Mouse (Mus musculus): Measurements from ENCODE around the gene Pcbp4. TPM values are rescaled to one million over a fixed set of nuclear protein-coding genes. Genes with fewer than 3 reads are reported as not detected.
A peak's percentile ranks its signal among the peaks of the same experiment; 100 is the strongest.

Gene Pcbp4
- polyA plus RNA-seq, 1 experiment = 33.5 TPM

- Histone ChIP-seq H3K27me3 (replicated peaks) (peaks cover 64% of the 10 kb centered on the region), H3K4me1 (peaks cover 51% of the 10 kb centered on the region), H3K36me3 (replicated peaks; ENCODE audit: low read length) (no peaks in the 10 kb centered on the region), H3K9me3 (no peaks in the 10 kb centered on the region), H3K4me3 (replicated peaks) (no peak overlapping the region)
- TF ChIP-seq GATA1 (IDR thresholded peaks at IDR 0.05; ENCODE audit: borderline replicate concordance, low read length) (no peak), FLI1 (IDR thresholded peaks at IDR 0.05; ENCODE audit: low read length) (no peak)
Measured at GRCm38 (mm10) chr9:106452351-106452750, 740 bp upstream of the Pcbp4 start.

DNA sequence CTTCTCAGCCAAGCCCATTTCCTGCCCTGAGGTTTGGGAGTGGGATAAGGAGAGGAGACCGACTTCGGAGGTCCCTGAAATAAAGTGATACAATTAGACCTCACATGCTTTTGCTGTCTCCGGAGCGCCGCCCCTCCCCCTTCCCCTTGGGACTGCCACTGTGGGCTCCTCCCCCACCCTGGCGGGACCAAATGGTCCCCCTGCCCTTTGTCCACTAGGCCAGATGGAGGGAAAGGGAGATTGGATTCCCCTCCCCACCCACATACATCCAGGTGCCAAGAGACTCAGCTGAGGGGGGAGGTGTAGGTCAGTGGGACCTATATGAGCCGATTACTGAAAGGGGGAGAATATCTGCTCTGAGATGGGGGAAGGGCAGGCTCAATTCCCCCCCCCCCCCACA, 270 bp upstream of the Pcbp4 start:
- H3K4me1 ChIP-seq = peaks cover 47% of the 10 kb centered on the region
- no peaks in the 10 kb centered on the region for H3K36me3 ChIP-seq (replicated peaks; ENCODE audit: low read length)
- H3K4me3 ChIP-seq (replicated peaks) = no peak overlapping the region
- no peaks in the 10 kb centered on the region for H3K9me3 ChIP-seq
- TF ChIP-seq FLI1 (IDR thresholded peaks at IDR 0.05; ENCODE audit: low read length) = no peak
- no peak for TF ChIP-seq GATA1 (IDR thresholded peaks at IDR 0.05; ENCODE audit: borderline replicate concordance, low read length)
- peaks cover 69% of the 10 kb centered on the region for H3K27me3 ChIP-seq (replicated peaks)

GRCm38 (mm10) chr9:106454071-106454761, 1.1 kb downstream of the Pcbp4 start:
- Histone ChIP-seq H3K36me3 (replicated peaks; ENCODE audit: low read length) (no peaks in the 10 kb centered on the region), H3K9me3 (no peaks in the 10 kb centered on the region), H3K4me3 (replicated peaks) (peak overlapping the region; percentile 91), H3K4me1 (peaks cover 47% of the 10 kb centered on the region), H3K27me3 (replicated peaks) (peaks cover 81% of the 10 kb centered on the region)
- no peak for TF ChIP-seq GATA1 (IDR thresholded peaks at IDR 0.05; ENCODE audit: borderline replicate concordance, low read length)
- no peak for TF ChIP-seq FLI1 (IDR thresholded peaks at IDR 0.05; ENCODE audit: low read length)

DNA sequence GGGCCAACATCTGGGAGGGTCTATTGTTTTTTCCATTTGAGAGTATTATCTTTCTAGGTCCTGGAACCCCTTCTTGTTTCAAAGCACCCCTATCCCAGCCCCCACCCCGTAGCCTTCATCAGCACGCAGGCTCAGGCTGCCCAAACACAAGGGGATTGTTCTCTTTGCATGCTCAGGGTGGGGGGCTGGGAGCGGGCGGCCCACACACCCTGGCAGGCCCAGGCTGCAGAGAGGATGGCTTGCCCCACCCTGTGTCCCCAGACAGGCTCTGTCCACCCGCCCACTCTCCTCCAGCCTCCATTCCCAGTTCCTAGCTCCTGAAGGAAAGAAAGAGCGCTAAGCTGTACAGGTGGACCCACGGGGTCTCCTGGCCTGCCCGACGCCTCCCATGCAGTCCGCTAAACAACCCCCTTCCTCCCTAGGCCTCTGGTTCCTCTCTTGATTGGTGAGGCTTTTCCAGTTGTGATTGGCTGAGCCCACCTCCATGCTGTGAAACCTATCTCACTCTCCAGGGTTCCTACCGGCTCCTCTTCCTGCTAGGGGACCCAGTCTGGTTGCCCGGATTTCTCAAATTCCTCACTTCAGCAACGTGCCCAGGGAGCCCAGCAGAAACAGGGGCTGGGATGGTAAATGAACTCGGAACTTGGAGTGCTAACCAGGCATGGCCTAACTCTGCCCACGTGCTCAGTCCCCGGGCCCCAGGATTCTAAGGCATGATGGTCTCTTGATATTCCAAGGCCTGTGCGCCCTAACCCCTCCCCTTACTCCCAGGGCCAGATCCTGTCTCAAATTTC, 2.0 kb downstream of the Pcbp4 start:
- H3K4me1 ChIP-seq = peaks cover 56% of the 10 kb centered on the region
- peak overlapping the region; percentile 56 for H3K4me3 ChIP-seq (replicated peaks)
- H3K36me3 ChIP-seq (replicated peaks; ENCODE audit: low read length) = no peaks in the 10 kb centered on the region
- peaks cover 86% of the 10 kb centered on the region for H3K27me3 ChIP-seq (replicated peaks)
- no peak for TF ChIP-seq FLI1 (IDR thresholded peaks at IDR 0.05; ENCODE audit: low read length)
- TF ChIP-seq GATA1 (IDR thresholded peaks at IDR 0.05; ENCODE audit: borderline replicate concordance, low read length) = no peak
- no peaks in the 10 kb centered on the region for H3K9me3 ChIP-seq

GRCm38 (mm10) chr9:106456325-106457162, 3.5 kb downstream of the Pcbp4 start:
- no peaks in the 10 kb centered on the region for H3K9me3 ChIP-seq
- H3K4me3 ChIP-seq (replicated peaks) = no peak overlapping the region
- no peaks in the 10 kb centered on the region for H3K36me3 ChIP-seq (replicated peaks; ENCODE audit: low read length)
- peaks cover 56% of the 10 kb centered on the region for H3K4me1 ChIP-seq
- H3K27me3 ChIP-seq (replicated peaks) = peaks cover 88% of the 10 kb centered on the region
- TF ChIP-seq FLI1 (IDR thresholded peaks at IDR 0.05; ENCODE audit: low read length) = no peak
- no peak for TF ChIP-seq GATA1 (IDR thresholded peaks at IDR 0.05; ENCODE audit: borderline replicate concordance, low read length)

- no peak overlapping the region for H3K4me3 ChIP-seq (replicated peaks)
- no peaks in the 10 kb centered on the region for H3K36me3 ChIP-seq (replicated peaks; ENCODE audit: low read length)
- H3K4me1 ChIP-seq = peaks cover 56% of the 10 kb centered on the region
- peaks cover 88% of the 10 kb centered on the region for H3K27me3 ChIP-seq (replicated peaks)
- TF ChIP-seq FLI1 (IDR thresholded peaks at IDR 0.05; ENCODE audit: low read length) (no peak), GATA1 (IDR thresholded peaks at IDR 0.05; ENCODE audit: borderline replicate concordance, low read length) (no peak)
- H3K9me3 ChIP-seq = no peaks in the 10 kb centered on the region
Measured at GRCm38 (mm10) chr9:106457163-106457559, 4.1 kb downstream of the Pcbp4 start.

DNA sequence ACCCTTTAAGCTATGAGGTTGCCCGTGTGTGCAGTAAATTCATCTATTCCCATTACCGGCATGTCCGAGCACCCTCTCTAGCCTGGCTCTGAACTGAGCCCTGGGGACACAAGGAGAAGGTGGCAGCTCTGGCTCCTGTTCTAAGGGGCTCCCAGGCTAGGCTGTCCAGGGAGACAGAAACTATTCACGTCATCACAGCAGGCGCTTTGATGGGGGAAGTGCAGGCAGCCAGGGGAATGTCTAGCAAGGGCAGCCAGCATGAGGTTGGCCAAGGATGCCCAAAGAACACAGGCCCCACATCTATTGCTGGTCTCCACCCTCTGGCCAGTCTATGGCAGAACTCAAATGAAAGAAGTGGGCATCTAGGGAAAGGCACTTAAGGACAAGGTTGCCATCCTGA, 4.8 kb downstream of the Pcbp4 start:
- H3K36me3 ChIP-seq (replicated peaks; ENCODE audit: low read length) = no peaks in the 10 kb centered on the region
- no peak overlapping the region for H3K4me3 ChIP-seq (replicated peaks)
- no peaks in the 10 kb centered on the region for H3K9me3 ChIP-seq
- peaks cover 54% of the 10 kb centered on the region for H3K4me1 ChIP-seq
- TF ChIP-seq GATA1 (IDR thresholded peaks at IDR 0.05; ENCODE audit: borderline replicate concordance, low read length) = no peak
- no peak for TF ChIP-seq FLI1 (IDR thresholded peaks at IDR 0.05; ENCODE audit: low read length)
- H3K27me3 ChIP-seq (replicated peaks) = peaks cover 88% of the 10 kb centered on the region

DNA sequence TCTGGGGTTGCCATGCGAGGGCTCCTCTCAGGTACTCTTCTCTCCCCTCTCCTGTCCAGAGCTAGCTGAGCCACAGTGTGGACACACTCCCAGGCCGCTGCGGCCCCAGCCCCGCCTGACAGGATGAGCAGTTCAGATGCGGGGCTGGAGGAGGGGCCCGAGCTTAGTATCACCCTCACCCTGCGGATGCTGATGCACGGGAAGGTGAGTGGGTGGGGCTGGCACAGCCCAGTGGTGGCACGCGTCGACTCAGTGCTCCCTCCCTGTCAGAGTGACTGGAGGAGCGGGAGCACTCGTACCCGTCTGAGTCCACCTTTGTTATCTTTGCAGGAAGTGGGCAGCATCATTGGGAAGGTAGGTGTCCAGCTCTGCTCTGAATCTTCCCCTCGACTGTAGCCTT, 6.9 kb downstream of the Pcbp4 start:
- peaks cover 93% of the 10 kb centered on the region for H3K27me3 ChIP-seq (replicated peaks)
- H3K9me3 ChIP-seq = no peaks in the 10 kb centered on the region

GRCm38 (mm10) chr9:106460401-106461025, 7.4 kb downstream of the Pcbp4 start:
- H3K4me1 ChIP-seq = peaks cover 50% of the 10 kb centered on the region
- no peaks in the 10 kb centered on the region for H3K9me3 ChIP-seq
- no peaks in the 10 kb centered on the region for H3K36me3 ChIP-seq (replicated peaks; ENCODE audit: low read length)
- H3K27me3 ChIP-seq (replicated peaks) = peaks cover 93% of the 10 kb centered on the region
- no peak for TF ChIP-seq FLI1 (IDR thresholded peaks at IDR 0.05; ENCODE audit: low read length)
- TF ChIP-seq GATA1 (IDR thresholded peaks at IDR 0.05; ENCODE audit: borderline replicate concordance, low read length) = no peak
- no peak overlapping the region for H3K4me3 ChIP-seq (replicated peaks)

More for the DNA sequence above, 6.9 kb downstream of the Pcbp4 start:
- no peaks in the 10 kb centered on the region for H3K36me3 ChIP-seq (replicated peaks; ENCODE audit: low read length)
- TF ChIP-seq GATA1 (IDR thresholded peaks at IDR 0.05; ENCODE audit: borderline replicate concordance, low read length) = no peak
- no peak for TF ChIP-seq FLI1 (IDR thresholded peaks at IDR 0.05; ENCODE audit: low read length)
- H3K4me3 ChIP-seq (replicated peaks) = no peak overlapping the region
- H3K4me1 ChIP-seq = peaks cover 50% of the 10 kb centered on the region

Data from megakaryocyte, embryonic 14.5 days (primary cell).